Mouse (Mus musculus): ENCODE data around the gene Alg14.

Alg14 gene

DNA sequence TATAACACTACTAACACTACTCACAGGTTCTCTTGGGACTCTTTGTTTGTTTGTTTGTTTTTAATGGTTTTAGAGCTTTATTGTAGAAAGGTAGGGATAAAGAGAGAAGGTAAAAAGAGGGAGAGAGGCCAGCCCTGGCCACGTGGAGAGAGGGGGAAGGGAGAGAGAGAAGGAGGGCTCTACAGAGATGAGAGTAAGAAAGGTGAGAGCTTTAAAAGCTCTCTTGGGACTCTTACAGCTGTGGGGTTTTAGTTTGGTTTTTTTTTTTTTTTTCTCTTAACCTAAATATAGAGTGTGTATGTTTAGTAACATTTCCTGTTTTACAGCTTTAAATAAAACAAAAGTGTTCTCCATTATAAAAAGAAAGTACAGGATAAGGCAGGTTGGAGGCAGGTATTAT, 70.4 kb downstream of the Alg14 start:
- CTCF ChIA-PET: interaction anchor here (0.6 kb wide), 1 partner anchor 16 kb away, joined by 3 read pairs; no protein-coding TSS in a partner anchor

- CTCF ChIA-PET: no interaction called here
Measured at GRCm38 (mm10) chr3:121364388-121364787, 72.8 kb downstream of the Alg14 start.

- CTCF ChIA-PET: no interaction called here
Measured at GRCm38 (mm10) chr3:121365131-121365530, 73.6 kb downstream of the Alg14 start.

GRCm38 (mm10) chr3:121368616-121369015, 77.0 kb downstream of the Alg14 start:
- CTCF ChIA-PET: interaction anchor here (0.6 kb wide), 1 partner anchor 21 kb away, joined by 3 read pairs; no protein-coding TSS in a partner anchor

- CTCF ChIA-PET: interaction anchor here (0.6 kb wide), 1 partner anchor 20 kb away, joined by 3 read pairs; no protein-coding TSS in a partner anchor
Measured at GRCm38 (mm10) chr3:121369517-121369916, 77.9 kb downstream of the Alg14 start.

GRCm38 (mm10) chr3:121370301-121370700, 78.7 kb downstream of the Alg14 start:
- CTCF ChIA-PET: no interaction called here

DNA sequence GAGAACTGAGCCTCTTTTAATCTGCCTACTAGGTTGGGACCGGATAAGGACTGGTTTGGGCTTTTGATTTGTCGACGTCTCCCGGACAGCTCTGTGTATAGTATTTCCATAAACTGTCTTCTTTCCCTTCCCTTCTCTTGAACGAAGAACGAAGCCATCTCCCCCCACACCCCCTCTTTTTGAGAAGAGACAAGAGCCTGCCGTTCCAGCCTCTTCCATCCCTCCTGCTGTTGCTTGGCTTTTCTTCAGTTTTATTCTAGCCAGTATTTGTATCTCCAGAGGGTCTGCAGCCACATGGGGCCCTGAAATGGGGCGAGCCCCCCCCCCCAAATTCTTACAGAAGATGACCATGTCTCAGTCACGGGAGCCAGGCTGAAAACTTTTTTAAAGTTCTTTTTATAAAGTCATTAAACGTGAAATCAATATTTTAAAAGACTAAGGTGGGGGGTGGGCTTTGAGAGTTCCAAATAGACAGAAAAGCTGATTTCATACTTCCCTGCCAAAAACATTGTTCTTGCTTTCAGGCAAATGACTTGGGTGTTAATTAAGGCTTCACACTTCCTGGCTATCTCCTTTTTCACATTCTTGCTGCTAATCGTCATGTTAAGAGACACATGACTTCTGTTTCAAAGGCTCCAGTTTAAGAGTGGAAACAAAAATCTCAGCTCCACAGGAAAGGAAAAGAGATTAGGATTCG, 79.4 kb downstream of the Alg14 start:
- CTCF ChIA-PET: interaction anchor here (0.7 kb wide), 2 partner anchors 8 to 17 kb away, joined by 3 to 4 read pairs; no protein-coding TSS in a partner anchor

DNA sequence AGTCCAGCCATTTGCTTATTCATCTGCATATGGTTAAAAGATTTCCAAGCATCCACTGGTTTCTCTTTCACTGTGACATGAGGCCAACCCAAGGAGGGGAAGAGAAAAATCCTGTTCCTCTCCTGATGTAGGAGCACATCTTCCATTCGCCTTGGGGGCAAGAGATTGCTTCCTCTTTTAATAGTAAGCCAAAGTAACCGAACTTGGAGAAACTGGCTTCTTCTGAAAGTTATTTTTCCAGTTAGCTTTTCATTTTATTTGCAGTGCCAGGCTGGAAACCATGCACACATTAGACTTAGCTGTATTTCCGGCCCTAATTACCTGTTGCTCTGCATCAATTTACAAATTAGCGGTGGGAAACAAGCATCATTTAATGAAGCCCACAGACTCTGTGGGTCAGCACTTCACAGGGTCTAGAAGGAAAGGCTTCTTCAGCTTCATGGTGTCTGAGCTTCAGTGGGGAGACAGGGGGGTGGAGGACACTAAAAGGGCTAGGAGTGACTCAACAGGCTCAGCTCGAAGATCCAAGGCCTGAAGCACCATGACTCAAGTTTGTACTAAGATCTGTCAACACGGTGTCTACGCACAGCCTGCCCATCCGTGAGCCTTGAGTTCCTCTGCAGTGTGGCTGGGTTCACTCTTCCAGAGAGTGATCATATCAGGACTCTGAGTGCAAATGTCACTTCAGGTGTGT, 80.1 kb downstream of the Alg14 start:
- CTCF ChIA-PET: interaction anchor here (0.7 to 1.0 kb wide), 3 partner anchors 8 to 80 kb away, joined by 3 read pairs; partner anchors contain the start of gene Alg14

GRCm38 (mm10) chr3:121373897-121374441, 82.4 kb downstream of the Alg14 start:
- CTCF ChIA-PET: interaction anchor here (0.7 kb wide), 1 partner anchor 68 kb away, joined by 3 read pairs; no protein-coding TSS in a partner anchor

- CTCF ChIA-PET: no interaction called here
Measured at GRCm38 (mm10) chr3:121375541-121376129, 84.1 kb downstream of the Alg14 start.

- CTCF ChIA-PET: interaction anchor here (0.5 kb wide), 1 partner anchor 8 kb away, joined by 3 read pairs; no protein-coding TSS in a partner anchor
Measured at GRCm38 (mm10) chr3:121378708-121379612, 87.4 kb downstream of the Alg14 start.

GRCm38 (mm10) chr3:121379699-121380098, 88.1 kb downstream of the Alg14 start:
- CTCF ChIA-PET: interaction anchor here (0.5 kb wide), 1 partner anchor 8 kb away, joined by 3 read pairs; no protein-coding TSS in a partner anchor

DNA sequence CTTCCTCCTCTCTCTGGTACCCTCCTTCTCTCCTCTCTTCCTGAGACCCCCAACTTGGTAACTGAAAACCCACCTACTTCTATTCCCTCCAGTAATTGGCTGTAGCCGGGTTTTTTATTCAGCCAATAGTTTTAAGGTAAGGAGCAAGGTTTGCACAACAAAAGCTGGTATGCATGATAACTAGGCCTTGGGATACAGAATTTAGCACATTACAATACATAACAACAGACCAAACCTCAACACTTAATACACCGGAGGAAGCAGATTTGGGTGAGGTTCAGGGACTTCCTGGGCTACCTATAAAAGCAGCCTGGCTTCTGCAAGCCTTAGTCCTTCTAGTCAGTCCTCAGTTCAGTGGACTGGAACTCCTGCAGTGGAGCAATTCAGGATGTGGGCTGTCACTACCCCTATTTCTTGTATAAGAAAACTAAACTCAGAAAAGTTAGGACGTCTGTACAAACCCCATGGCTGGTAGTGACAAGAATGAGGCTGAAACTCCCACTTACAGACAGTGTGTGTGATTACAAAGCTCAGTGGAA, 96.0 kb downstream of the Alg14 start:
- CTCF ChIA-PET: no interaction called here

DNA sequence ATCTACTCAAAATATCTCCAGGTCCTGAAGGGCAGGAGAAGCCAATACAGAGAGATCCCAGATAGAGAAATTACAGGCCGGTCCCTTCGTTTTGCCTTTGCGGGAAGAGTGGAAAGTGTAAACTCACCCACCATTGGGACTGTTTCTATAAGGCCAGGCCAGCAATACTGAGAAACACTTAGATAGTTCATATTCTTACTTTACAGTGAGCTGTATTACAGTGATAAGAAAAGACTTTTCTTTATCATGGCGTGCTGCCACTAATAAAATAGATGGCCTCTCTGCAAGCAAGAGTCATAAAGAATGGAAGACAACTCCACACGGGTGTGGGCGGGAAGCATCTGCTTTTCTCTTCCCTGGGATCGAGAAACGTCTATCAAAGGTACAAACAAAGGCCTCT, 97.8 kb downstream of the Alg14 start:
- CTCF ChIA-PET: interaction anchor here (0.5 to 0.8 kb wide), 3 partner anchors 17 to 261 kb away, joined by 3 read pairs; no protein-coding TSS in a partner anchor

DNA sequence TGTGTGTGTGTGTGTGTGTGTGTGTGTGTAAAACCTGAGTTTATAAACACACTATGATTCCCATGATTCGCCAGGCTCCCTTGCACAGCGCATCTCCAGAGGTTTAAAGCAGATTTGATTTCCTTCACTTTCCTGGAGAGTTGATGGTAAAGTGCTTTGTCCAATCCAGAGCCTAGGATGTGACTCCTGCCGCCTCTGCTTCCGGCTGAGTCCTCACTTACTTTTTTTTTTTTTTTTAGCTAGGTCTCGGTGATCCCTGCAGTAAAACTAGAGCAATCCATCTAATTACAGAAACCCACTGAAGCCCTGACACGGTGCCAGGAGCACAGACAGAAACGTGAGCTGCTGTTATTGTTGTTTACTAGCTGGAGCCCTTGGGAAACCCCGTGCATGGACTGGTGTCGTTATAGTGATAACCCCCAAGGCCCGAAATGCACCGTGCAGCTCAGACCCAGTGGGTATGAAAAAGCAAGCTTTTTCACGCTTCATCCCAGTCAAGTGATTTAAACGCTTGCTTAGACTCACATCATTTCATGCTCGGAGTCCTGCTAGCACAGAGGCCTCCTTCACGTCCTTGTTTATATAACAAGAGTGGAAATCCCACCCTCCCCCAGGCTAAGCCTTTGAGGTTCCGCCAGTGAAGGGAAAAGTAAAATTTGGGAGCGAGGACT, 98.4 kb downstream of the Alg14 start:
- CTCF ChIA-PET: interaction anchor here (0.5 to 0.8 kb wide), 3 partner anchors 18 to 261 kb away, joined by 3 read pairs; no protein-coding TSS in a partner anchor

DNA sequence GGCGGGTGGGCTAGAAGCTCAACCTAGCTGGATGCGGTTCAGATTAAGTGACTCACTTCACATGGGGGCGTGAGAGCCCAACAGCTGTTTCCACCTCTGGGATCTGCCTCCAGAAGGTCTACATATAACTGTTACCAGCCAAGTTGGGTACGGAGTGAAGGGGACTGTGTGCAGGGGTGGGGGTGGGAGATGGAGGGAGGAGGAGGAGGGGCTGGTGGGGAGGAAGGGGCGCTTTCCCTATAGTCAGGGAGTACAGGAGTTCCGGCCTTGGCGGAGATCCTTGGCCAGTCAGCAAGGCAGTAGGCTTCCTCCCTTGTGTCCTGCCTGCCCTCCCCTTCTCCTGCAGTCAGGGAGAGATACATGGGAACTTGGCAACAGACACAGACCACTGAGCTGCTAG, 99.2 kb downstream of the Alg14 start:
- CTCF ChIA-PET: no interaction called here

DNA sequence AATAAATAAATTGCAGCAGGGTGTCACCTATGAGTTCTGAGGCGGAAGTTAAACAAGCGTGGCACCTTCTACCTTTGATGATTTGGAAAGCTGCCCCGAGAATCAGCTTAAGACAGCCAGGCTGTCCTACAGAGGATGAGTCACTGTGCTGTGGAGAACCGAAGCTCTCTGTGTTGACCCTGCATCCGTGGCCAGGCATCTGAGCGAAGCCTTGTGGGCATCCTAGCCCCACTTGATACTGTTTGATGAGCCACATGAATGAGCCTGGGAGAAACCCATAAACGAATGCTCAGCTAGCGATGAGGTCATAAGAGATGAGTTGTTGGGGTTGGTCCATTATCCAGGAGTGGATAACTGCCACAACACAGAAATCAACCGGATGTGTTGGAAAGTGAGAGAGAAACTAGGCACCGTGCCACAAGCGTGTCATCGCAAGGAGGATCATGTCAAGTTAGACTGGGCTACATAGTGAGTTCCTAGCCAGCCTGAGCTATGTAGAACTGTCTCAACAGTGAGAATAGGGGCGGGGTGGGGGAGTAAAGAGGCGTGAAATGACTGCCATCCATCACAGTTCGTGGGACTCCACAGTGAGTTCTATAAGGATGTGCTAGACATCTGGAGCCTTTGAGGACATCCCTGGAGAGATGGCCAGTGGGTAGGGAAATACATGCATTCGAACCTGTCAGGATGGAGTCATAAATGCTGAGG, 104.2 kb downstream of the Alg14 start:
- CTCF ChIA-PET: no interaction called here

GRCm38 (mm10) chr3:121396561-121396960, 105.0 kb downstream of the Alg14 start:
- CTCF ChIA-PET: no interaction called here

DNA sequence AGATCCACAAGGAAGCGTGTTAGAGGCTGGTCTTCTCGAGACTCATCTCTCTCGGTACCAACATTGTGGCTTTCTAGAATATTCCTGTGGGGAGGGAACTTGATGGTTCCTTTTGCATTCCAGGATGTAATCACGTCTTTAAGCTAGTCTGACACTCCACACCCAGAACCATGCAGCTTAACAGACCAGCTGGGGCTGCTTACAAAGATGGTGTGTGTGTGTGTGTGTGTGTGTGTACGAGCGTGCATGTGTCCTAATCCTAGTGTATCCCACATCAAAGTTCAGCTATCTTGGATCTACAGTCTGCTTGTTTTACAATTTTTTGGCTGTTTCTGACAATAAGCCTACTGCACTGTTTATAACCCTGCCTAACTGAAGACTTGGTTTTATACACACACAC, 105.4 kb downstream of the Alg14 start:
- CTCF ChIA-PET: interaction anchor here (0.5 kb wide), 1 partner anchor 72 kb away, joined by 3 read pairs; no protein-coding TSS in a partner anchor
